Mouse (Mus musculus) testis, adult 2 months (tissue): ENCODE measurements around the gene Smyd4.
"Not testable (repeated sequence)": the region's sequence is repeated elsewhere in the genome, so short reads cannot be mapped to it uniquely, and the experiment has no call there.

Experiments used
- CTCF ChIP-seq: fragments of 200-500 bp; IDR thresholded peaks from 2 replicates; pipeline ENCODE4 v1.5.1; 2012; ENCODE audit warnings: low read depth, mild to moderate bottlenecking, inconsistent platforms, low read length, moderate library complexity; ENCODE audit not compliant: control insufficient read depth, insufficient read depth, insufficient replicate concordance
- POLR2A ChIP-seq: fragments of 200-500 bp; IDR thresholded peaks from 2 replicates; pipeline ENCODE4 v1.6.1; 2012; ENCODE audit warnings: low read depth, mild to moderate bottlenecking, inconsistent platforms, low read length, moderate library complexity; ENCODE audit not compliant: control insufficient read depth

- TF ChIP-seq CTCF, POLR2A: not testable (repeated sequence)
These were observed 30.6 kb downstream of the Smyd4 start for GRCm38 (mm10) chr11:75378786-75379185.
